In genomic region chr17:84465753-84466608, GRCm38 (mm10) we compare ENCODE assay signal across 8 mouse cellular contexts. TPM values are rescaled to one million over a fixed set of nuclear protein-coding genes. Genes with fewer than 3 reads are reported as not detected.
A peak's percentile ranks its signal among the peaks of the same experiment; 100 is the strongest.
DNase-seq lines count a peak whose midpoint lies in the region; ATAC-seq lines count a peak whose summit lies in the region.

Gene Thada, minus strand, starts transcription at chr17:84466205.

- peak; percentile 98 for ATAC-seq in erythroblast, adult 5-6 weeks (replicated peaks; ENCODE audit: low FRiP score, poor library complexity, severe bottlenecking)
- peak; percentile 98 for ATAC-seq in kidney, embryonic 15.5 days (replicated peaks; ENCODE audit: low FRiP score)
- ATAC-seq in monocyte, adult 5-6 weeks (replicated peaks; ENCODE audit: insufficient number of reproducible peaks, low FRiP score, low TSS enrichment, poor library complexity, severe bottlenecking), result peak; percentile 97

- peaks cover 9% of the 10 kb centered on the region; the same call in 1 of the 2 replicates for H3K4me1 ChIP-seq in heart, embryonic 10.5 days
- H3K4me1 ChIP-seq in kidney, embryonic 15.5 days, result peaks cover 17% of the 10 kb centered on the region

- H3K9me3 ChIP-seq in heart, embryonic 10.5 days, result no peaks in the 10 kb centered on the region
- H3K9me3 ChIP-seq in kidney, embryonic 15.5 days (replicated peaks), result no peaks in the 10 kb centered on the region

- peak within 1 kb of the TSS; percentile 93 for H3K27ac ChIP-seq in heart, embryonic 10.5 days
- H3K27ac ChIP-seq in kidney, embryonic 15.5 days, result peak within 1 kb of the TSS; percentile 89

- peak within 1 kb of the TSS; percentile 86 for H3K9ac ChIP-seq in kidney, embryonic 15.5 days

- under 1% methylated on average over 67 of the region's 67 CpGs for WGBS in heart, embryonic 10.5 days
- under 1% methylated on average over 67 of the region's 67 CpGs for WGBS in kidney, embryonic 15.5 days

- peak; percentile 99 for DNase-seq in B cell, adult 2 months
- peak; percentile 99 for DNase-seq in brain, adult 2 months (ENCODE audit: low read depth, low spot score)
- DNase-seq in heart, embryonic 10.5 days (ENCODE audit: low spot score), result peak; percentile 99
- peak; percentile 96 for DNase-seq in liver
- DNase-seq in spleen, postnatal 4 days (ENCODE audit: low spot score in 2 of 2), result peak; percentile 97 to 99

- peak within 1 kb of the TSS; percentile 80 for H3K4me2 ChIP-seq in kidney, embryonic 15.5 days

- no peaks in the 10 kb centered on the region for H3K27me3 ChIP-seq in heart, embryonic 10.5 days (ENCODE audit: insufficient read depth, poor library complexity, severe bottlenecking)
- no peaks in the 10 kb centered on the region for H3K27me3 ChIP-seq in kidney, embryonic 15.5 days

- H3K36me3 ChIP-seq in heart, embryonic 10.5 days, result peaks cover 8% of the 10 kb centered on the region
- H3K36me3 ChIP-seq in kidney, embryonic 15.5 days, result peaks cover 8% of the 10 kb centered on the region

- H3K4me3 ChIP-seq in heart, embryonic 10.5 days, result peak within 1 kb of the TSS; percentile 96
- peak within 1 kb of the TSS; percentile 92 for H3K4me3 ChIP-seq in kidney, embryonic 15.5 days (replicated peaks)

RNA-seq across cellular contexts. Expression of gene Thada, which starts in this region (rescaled TPM):
- 5.9 and 7.7 TPM in 2 replicates for total RNA-seq in erythroblast, adult 5-6 weeks (2015; ENCODE audit: low replicate concordance)
- 5.4 and 7.4 TPM in 2 replicates for total RNA-seq in erythroblast, adult 5-6 weeks (2017; ENCODE audit: low replicate concordance)
- 8.2 and 9.2 TPM in 2 replicates for polyA plus RNA-seq in heart, embryonic 10.5 days (2016; fragmentation: Nextera tagmentation; extraction: Ambion mirVana)
- 10.3 and 10.4 TPM in 2 replicates for polyA plus RNA-seq in kidney, embryonic 15.5 days (2015; fragmentation: Nextera tagmentation; extraction: Ambion mirVana)
- total RNA-seq in monocyte, adult 5-6 weeks (2017), result 15.4 to 30.0 TPM (median 20.3 TPM) in 3 replicates

Comparison
In these comparisons a context has a peak if more than half of its experiments do, and no peak if none do; other contexts are left out.
1. Peak in every context shown above with its lines: DNase-seq, ATAC-seq, H3K4me3 ChIP-seq and H3K27ac ChIP-seq.